Mouse (Mus musculus) inflammation-experienced regulatory T-cells, adult 6 months (primary cell): ENCODE measurements around the gene Hnrnpul1. TPM values are rescaled to one million over a fixed set of nuclear protein-coding genes. Genes with fewer than 3 reads are reported as not detected.
"Not testable (repeated sequence)": the region's sequence is repeated elsewhere in the genome, so short reads cannot be mapped to it uniquely, and the experiment has no call there.

Source experiments
- ATAC-seq: one replicate; pipeline ENCODE4 v1.8.0; 2017
- polyA plus RNA-seq, 3 experiments: library from polyadenylated mRNA; unstranded; fragments of 100-300 nt; shearing (Covaris generic); gene quantifications; one replicate each; pipeline ENCODE4 v1.2.1; 2017

The Hnrnpul1 gene
- polyA plus RNA-seq, 3 experiments from 2014 or later = 46.6 to 56.2 (median 54.7) TPM

- no peak for ATAC-seq
Measured at GRCm38 (mm10) chr7:25780021-25780420, 25.5 kb upstream of the Hnrnpul1 start.

- no peak for ATAC-seq
Measured at GRCm38 (mm10) chr7:25768229-25768628, 13.7 kb upstream of the Hnrnpul1 start.

GRCm38 (mm10) chr7:25766108-25766507 is 11.6 kb upstream of the Hnrnpul1 start:
- ATAC-seq = peak; percentile 64

- ATAC-seq = no peak
Measured at GRCm38 (mm10) chr7:25764221-25764620, 9.7 kb upstream of the Hnrnpul1 start.

GRCm38 (mm10) chr7:25763678-25764077 is 9.1 kb upstream of the Hnrnpul1 start:
- ATAC-seq = no peak

- ATAC-seq = no peak
Measured at GRCm38 (mm10) chr7:25761354-25761753, 6.8 kb upstream of the Hnrnpul1 start.

GRCm38 (mm10) chr7:25756011-25756410 is 1.5 kb upstream of the Hnrnpul1 start:
- ATAC-seq = peak; percentile 52

GRCm38 (mm10) chr7:25755468-25755833 is 894 bp upstream of the Hnrnpul1 start:
- ATAC-seq = peak; percentile 33

GRCm38 (mm10) chr7:25754439-25754737 is 169 bp downstream of the Hnrnpul1 start:
- ATAC-seq = no peak

GRCm38 (mm10) chr7:25753643-25754438 is 716 bp downstream of the Hnrnpul1 start:
- no peak for ATAC-seq

GRCm38 (mm10) chr7:25753076-25753475 is 1.5 kb downstream of the Hnrnpul1 start:
- no peak for ATAC-seq

GRCm38 (mm10) chr7:25746844-25747243 is 7.7 kb downstream of the Hnrnpul1 start:
- ATAC-seq = peak; percentile 32

- ATAC-seq = no peak
Measured at GRCm38 (mm10) chr7:25738277-25738676, 16.3 kb downstream of the Hnrnpul1 start.

- no peak for ATAC-seq
Measured at GRCm38 (mm10) chr7:25736920-25737319, 17.6 kb downstream of the Hnrnpul1 start.

GRCm38 (mm10) chr7:25734991-25735390 is 19.6 kb downstream of the Hnrnpul1 start:
- ATAC-seq = no peak

- ATAC-seq = no peak
Measured at GRCm38 (mm10) chr7:25731294-25732055, 23.1 kb downstream of the Hnrnpul1 start.

- no peak for ATAC-seq
Measured at GRCm38 (mm10) chr7:25729862-25730261, 24.7 kb downstream of the Hnrnpul1 start.

GRCm38 (mm10) chr7:25729396-25729795 is 25.2 kb downstream of the Hnrnpul1 start:
- no peak for ATAC-seq

- ATAC-seq = no peak
Measured at GRCm38 (mm10) chr7:25727800-25728199, 26.8 kb downstream of the Hnrnpul1 start.

GRCm38 (mm10) chr7:25725886-25726285 is 28.7 kb downstream of the Hnrnpul1 start:
- no peak for ATAC-seq

- not testable (repeated sequence) for ATAC-seq
Measured at GRCm38 (mm10) chr7:25721776-25722175, 32.8 kb downstream of the Hnrnpul1 start.

- ATAC-seq = no peak
Measured at GRCm38 (mm10) chr7:25720760-25721159, 33.8 kb downstream of the Hnrnpul1 start.

GRCm38 (mm10) chr7:25719761-25720610 is 34.6 kb downstream of the Hnrnpul1 start:
- no peak for ATAC-seq
